Mouse (Mus musculus) thymus, postnatal 25 days (tissue): Measurements from ENCODE around the gene Gm20388.

Source experiments
- DNase-seq: peaks from one replicate; pipeline ENCODE4 v3.0.0; 2022

Gm20388 gene

DNA sequence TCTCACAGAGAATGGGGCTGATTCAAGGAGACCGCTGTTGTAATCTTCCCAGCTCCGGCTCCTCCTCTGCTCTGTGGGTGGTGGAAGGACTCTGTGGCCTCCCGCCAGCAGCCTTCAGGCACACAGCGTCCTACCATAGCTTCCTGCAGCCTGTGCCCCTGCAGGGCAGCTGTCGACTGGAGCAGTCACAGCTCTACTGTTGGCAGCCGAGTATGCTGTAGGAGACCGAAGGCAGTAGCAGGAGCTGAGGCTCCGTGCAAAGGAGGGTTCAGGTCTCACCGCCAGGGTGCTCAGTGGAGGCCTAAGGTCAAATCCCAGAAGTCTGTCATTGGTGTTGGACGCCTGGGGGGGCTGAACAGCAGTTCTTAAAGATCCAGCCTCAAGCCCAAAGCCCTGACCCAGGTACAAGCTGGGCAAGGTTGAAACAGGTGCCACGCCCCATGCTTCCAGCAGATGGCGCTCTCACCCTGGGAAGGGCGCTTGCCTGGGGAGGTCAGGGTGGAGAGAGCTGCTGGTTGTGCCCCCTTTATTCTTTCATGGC is 390.0 kb downstream of the Gm20388 start:
- peak; percentile 87 for DNase-seq

DNA sequence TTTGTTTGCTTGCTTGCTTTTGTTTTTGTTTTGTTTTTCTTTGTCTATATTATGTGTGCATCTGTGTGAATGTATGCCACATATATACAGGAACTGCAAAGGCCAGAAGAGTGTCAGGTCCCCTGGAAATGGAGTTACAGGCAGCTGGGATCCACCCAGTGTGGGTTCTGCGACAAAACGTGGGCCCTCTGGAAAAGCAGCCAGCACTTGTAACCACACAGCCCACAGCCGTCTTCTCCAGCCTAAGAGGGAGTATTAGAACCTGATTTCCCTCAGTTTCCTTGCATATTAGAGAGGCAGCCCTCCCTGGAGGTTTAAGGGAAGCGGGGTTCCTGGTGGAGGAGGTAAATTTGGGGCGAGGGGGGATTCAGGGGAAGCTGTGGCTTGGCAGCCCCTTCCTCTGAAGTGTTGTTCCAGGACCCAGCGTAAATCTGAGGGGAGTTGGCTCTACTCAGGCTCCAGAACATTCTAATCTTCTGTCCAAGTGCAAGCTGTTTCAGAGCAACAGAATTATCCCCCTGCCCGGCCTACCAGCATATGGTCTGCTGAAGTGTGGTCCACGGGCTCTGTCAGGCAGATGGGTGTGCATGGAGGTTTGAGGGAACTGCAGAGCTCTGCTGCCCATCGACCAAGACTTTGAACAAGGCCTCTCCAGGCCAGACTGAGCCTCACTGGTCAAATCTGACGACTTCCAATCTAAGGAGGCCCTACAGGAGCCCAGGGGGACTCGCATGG is 392.5 kb downstream of the Gm20388 start:
- DNase-seq = no peak

DNA sequence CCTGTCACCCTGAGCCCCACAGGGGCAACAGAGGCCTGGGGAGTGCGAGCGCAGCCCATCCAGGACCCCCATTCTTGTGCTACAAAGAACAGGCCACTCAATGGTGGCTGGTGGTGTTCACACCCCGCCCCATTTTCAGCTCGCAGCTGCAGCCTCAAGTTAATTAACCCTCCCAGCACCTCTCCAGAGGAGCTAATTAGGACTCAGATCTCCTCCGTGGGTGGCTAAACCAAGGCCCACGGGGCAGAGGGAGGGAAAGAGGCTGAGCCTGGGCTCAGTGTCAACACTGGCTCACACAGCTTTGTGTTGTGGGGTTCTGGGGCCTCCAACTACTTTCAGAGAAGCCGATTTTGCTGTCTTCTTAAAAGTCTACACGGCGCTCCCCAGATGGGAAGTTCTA is 393.5 kb downstream of the Gm20388 start:
- no peak for DNase-seq

DNA sequence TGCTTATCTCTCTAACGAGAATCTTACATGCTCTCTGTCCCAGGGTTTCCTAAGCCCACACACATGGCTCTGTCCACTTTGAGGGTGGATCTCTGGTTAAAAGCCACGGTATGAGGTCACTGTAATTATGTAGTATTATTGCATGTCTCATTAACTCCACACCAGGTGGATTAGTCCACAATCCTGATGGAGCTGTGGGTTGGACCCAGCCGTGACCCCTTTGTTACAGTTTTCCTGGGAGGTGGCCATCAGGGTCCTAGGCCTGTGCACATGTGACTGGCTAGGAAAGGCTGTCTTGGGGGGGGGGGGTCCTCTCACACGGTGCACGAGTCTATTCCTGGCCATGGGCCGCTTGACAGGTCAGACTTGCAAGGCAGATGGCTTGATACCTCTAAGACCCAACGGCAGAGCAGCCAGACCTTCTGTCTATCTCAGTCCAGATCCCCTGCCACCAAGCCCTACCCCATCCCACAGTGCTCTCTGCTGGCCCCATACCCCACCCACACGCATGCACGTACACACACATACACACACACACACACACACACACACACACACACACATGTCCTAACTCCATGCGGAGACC is 395.3 kb downstream of the Gm20388 start:
- DNase-seq = no peak

DNA sequence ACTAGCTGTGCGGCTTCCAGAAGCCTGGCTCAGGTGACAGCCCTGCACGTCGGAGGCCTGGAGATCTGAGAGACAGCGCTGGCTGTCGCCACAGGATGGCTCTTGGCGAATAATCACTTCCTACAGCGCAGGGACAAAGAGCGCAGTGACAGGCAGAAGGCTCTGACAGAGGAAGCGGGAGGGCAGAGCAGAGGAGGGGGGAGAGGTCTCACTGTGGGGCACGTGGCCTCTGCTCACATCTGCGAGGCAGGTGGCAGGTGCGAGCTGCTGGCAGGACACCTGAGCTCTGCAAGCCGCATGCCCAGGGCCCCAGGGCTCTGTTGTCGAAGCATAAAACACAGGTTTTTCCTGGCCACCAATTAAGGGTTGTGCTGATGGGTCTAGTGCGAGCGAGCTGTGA is 396.5 kb downstream of the Gm20388 start:
- peak; percentile 87 for DNase-seq

DNA sequence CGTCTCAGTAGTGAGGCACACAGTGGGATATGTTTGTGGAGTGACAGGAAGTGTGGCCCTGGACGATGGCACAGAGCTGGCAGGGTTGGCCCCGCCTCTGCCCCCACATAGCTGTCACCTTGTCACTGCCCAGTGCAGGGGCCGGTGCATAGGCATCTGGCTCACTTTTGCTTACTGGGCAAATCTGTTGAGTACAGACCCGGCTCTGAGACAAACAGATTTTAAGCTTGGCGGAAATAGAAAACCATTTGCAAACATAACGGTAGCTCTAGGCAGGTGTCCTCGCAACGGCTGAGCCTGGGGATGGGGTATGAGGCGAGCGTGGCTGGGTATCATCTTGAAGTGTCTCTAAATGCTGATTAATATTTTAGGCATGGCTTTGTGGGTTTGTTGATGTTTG is 396.9 kb downstream of the Gm20388 start:
- DNase-seq = no peak

DNA sequence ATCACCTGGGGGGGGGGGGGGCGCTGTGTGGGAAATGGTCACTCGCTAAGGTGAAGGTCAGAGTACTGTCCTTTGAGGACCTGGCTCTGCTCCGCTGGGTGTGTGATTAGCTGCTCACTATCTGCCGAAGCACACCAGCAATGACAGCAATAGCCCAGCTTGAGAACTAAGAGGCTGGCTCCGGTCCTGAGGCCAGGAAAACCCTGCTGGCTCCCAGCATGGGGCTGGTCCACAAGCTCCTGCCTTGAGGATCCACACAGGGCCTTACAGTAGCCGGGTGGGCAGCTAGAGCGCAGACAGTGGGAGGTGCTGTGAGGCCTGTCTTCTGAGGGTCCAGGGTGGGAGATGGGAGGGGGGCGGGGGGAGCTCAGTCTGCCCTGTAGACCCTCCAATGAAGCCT is 397.5 kb downstream of the Gm20388 start:
- DNase-seq = no peak

DNA sequence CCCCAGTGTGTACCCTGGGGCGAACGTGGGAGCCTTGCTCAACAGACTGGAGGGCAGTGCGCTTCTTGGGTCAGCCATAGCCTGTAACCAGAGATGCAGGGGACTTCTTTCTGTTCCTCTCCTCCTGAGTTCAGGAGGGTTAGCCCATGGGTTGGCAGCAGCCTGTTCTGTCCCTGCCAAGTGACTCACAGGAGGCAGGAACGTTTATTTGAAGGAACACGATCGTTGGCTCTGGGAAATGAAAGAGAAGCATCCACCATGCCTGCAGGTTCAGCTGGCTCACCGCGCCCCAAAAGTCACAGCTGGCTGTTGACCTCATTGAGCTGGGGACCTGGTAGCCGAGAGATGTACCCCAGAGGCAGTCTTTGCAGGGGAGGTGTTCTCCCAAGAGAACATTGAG is 397.9 kb downstream of the Gm20388 start:
- no peak for DNase-seq

DNA sequence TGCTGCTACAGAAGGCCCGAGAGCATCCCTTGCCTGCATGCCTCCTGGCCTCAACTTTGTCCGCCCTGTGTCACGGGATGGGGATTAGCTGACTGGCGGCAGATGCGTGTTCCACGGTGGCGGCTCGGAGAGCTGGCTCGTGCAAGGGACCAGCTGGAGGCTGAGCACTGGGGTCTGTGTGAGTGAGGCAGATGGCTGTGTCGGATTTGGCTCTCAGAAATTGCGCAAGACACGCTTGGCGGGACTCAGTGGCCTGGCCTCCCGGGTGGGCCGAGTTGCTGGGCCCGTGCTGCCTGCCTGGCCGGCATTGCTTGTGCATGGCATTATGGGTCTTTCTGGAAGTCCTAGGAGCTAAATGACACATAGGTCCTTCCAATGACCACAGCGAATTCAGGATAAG is 398.7 kb downstream of the Gm20388 start:
- no peak for DNase-seq

DNA sequence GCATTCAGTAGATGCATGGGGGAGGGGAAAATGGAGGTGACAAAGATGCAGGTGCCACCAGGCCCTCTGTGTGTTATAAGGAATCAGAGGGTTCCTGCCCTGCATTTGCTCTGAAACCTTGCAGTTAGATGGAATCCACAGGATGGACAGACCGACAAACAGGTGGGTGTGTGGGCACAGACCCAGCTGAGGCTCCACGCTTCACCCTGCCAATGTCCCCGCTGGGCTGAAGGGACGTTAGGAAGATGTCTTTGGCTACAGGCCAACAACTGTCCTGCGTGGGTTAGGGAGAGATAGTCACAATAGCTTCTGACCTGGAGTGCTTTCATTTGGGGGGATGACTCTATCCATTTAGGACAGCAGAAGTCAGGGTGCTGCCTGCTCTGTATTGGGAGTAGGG is 399.4 kb downstream of the Gm20388 start:
- no peak for DNase-seq

DNA sequence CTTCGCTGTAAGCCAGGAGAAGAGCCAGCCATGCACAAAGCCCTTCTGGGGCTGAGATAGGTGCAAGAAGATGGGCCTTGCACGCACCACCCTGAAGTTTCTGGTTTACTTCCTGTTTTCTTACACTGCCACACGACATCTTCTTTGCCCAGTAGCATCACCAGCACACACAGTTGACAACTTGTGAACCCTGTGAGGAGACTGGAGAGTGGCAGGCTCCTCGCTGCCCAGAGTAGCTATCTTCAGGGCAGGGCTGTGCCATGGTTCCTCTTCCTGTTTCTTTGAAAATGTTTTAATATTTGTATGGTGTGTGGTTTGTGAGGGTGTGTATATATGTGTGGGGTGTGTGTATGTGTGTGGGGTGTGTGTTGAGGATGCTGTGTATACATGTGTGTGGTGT is 401.8 kb downstream of the Gm20388 start:
- no peak for DNase-seq

DNA sequence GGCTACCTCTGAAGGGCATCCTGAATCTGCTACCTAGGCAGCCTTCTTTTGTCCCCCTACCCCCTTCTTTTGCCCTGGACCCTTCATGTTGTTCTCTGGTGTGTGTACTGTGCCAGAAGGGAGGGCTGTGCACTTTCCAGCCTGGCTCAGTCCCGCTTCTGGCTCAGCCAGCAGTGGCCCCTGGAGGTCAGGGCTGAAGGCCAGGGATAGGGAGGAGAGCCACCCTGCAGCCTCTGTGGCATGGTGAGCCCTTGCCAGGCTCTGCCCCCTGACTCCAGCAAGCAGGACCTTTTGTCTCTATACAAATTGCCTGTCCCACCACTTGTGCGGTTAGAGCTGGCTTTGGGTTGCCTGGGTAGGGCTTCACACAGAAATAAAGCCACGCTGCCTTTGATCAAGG is 403.0 kb downstream of the Gm20388 start:
- no peak for DNase-seq

DNA sequence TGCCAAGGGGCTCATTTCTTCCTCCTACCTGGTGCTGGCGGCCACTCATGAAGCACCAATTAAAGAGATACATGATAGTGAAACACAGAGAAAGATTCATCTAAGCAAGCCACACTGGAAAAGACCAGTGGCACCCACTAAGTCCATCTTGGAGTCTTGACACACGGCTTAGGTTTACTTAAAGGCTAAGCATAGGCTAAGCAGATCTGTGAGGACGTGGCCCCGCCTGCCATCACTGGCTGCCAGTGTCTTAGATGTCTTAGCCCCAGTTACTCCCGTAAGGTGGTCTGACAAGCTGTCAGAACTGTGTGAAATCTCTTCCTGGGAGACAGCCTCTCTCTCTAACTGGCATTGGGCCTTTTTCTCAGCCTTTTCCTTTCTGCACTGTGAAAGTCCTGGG is 404.3 kb downstream of the Gm20388 start:
- no peak for DNase-seq

DNA sequence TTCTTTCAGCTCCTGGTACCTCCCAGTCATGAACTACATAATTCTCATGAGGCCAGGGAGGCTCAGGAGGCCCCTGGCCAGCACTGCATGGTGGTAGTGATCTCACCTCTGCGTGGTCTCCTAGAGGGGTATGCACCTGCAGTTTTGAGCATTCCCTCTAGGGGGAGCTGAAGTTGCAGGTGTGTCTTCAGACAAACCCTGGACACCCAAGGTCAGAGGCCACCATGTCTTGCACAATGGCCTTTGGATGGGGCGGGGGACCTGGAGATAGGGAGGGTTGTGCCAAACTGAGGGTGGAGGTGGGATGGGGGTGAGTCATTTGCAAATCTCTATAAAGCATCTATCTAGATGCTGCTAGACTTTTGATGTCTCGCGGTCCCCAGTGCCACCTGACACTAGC is 405.0 kb downstream of the Gm20388 start:
- DNase-seq = peak; percentile 55

DNA sequence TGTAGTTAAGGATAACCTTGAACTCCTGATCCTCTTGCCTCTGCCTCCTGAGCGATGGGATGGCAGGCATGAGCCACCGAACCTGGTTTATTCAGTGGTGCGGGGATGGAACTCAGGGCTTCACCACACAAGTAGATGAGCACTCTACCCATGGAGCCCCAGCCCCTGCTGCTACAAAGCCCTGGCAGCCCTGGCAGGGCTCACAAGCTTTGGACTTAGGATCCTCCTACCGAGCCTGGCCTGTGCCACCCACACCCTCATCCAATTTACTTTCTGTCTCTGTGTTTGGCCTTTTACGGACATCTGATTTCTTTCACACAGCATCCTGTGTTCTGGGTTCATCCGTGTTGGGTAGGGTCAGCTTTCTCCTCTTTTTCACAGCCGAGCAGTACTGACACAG is 406.1 kb downstream of the Gm20388 start:
- DNase-seq = no peak

DNA sequence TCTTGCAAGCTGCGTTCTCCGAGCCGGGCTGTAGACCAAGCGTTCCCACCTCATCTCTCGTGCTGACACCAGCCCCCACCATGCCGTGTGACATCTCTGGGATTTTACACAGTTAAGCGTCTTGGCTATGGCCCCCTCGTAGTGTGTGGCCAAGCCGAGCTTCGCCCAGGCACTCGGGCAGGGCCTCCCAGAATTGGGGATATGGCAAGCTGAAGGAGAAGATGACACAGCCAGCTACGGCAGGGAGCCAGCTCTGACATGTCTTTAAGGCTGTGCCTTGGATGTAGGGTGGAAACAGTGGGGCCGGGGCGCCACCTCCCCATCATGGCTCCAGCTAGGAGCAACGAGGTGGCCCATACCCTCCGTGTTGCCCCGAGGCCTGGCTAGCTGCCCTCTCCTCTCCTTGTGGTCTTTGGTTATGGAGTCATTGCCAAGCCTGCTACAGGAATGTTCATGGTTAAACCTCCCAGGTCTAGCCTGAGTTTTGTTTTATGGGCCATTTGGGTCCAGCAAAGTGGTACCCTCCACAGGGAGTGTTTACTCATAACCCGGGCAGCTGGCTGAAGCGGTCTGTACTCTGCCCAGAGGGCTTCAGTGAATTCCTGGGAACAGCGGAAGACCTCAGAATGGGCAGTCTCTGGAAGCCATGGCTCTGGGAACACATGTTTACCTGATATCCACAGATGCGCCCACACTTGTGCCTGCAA is 406.6 kb downstream of the Gm20388 start:
- DNase-seq = no peak

DNA sequence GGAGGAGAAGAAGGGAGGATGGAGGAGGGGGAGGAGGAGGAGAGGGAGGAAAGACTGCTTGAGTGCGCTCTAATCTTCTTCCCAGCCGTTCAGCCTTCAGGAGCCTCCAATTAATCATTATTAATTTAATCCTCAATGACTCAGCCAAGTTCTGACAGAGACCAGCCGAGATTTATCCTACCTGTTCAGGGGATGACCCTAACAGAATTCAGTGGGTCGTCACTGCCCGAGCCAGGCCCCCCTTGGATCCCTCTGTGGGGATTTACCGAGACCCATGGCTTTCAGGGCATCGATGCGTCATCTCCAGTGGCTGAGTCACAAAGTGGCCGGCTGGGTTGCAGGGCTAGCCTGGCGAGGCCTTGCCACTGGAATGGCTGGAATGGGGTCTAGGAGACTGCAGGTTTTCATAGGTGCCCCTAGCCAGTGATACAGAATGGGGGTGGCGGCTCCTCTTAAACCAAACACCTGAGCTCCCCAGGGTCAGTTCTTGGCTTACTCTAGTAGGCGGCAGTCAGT is 407.9 kb downstream of the Gm20388 start:
- DNase-seq = no peak

DNA sequence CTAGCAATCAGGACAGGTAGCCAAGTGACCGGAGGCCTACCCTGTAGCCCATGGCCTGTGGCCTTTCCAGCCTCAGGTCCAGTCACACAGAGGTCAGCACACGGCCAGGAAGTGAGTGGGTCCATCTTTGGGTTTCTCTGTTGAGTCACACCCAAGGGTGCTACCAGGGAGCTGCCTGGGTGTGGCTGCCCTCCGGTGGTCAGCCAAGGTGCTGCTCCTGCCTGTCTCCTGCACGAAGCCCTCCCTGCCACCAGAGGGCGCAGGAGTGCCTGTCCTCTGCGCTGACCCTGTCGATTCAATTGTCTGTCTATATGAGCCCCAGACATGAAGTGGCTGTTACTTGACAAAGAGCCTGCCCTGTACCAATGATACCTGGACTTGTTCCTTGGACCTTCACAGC is 408.8 kb downstream of the Gm20388 start:
- DNase-seq = peak; percentile 84

DNA sequence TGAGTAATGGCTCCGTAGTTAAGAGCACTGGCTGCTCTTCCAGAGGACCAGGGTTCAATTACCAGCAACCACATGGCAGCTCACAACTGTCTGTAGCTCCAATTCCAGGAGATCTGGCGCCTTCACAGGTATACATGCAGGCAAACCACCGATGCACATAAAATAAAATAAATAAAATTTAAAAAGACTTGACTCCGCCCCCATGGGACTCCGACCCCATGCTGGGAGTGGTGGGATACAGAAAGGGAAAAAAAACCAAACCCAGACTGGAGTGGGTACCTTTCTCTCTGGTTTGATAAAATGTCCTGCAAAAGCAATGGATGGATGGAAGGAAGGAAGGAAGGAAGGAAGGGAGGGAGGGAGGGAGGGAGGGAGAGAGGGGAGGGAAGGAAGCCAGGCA is 409.5 kb downstream of the Gm20388 start:
- no peak for DNase-seq

DNA sequence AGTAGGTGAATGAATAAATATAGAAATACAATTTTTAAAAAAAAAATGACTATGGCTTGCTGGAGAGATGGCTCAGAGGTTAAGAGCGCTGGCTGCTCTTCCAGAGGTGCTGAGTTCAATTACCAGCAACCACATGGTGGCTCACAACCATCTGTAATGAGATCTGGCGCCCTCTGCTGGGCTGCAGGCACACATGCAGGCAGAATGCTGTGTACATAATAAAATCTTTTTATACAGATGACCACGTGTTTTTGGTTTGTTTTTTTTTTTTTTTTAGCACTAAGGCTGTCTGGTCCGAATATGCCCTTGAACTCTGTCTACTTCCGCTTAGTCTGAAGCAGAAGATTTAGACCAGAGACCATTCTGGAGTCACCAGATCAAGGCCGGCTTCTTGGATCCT is 411.1 kb downstream of the Gm20388 start:
- DNase-seq = peak; percentile 56

DNA sequence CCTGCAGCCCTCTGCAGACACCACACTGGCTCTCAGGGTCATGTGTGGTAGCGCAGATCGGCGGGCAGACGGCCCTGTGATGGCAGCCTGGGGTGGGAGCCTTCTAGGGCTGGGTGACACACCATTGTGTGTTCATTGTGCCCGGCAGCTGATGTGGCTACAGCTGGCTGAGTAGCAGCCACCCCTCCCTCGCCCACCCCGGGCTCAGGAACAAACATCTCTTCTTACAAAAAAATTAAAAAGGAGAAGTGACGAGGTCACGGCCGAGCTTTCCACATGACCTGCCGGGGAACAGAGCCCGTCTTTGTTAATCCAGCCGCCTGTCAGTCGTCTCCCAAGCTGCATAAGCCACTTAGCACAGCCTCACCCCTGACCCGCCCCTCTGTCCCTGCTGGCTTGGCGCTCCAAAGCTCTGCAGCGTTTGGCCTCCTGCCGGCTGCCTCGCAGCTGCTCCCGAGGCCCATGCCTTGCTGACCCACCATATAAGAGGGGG is 412.4 kb downstream of the Gm20388 start:
- DNase-seq = no peak

DNA sequence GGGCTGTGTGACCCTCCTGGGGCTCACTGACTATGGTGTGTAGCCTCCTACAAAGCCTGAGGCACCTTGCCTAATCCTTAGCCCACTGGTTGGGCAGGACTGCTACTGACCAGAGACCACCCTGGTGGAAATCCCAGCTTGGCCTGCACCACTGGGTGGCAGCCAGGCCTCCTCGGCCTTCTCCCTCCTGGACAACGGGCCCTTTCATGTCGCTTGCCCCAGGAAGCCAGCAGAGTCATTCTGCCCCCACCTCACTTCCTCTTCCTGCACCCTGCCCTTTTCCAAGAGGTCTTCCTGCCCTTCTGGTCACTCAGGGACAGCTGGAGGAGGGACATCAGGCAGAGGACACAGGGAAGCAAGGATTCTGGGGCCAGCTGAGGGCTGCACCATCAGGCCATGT is 413.9 kb downstream of the Gm20388 start:
- no peak for DNase-seq

DNA sequence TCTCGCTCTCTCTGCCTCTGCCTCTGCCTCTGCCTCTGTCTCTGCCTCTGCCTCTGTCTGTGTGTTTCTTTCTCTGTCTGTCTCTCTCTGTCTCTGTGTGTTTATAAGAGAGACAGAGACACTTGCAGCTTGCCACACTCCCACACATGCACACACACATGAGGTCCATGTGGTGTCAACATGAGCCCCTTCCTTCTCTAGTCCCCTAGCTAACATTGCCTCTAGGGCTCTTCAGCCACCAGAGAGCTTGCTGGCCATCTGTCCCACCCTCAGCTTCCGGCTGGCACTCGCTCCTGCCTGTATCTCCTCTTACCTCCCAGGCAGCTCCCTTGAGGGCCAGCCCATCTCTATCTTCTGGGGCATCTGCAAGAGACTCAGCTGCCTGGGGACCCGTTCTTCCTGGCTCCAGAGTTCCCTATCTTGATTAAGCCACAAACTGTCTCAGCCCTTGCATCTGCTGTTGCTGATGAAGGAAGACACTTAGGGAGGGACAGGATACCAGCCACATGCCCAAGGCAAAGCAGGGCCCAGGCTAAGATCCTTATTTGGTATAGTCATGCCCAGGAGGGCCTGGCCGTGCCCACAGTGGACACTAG is 414.6 kb downstream of the Gm20388 start:
- DNase-seq = no peak
